Mouse (Mus musculus) gastrocnemius, postnatal 25 days (tissue): ENCODE data around the gene Kcnj11. TPM values are rescaled to one million over a fixed set of nuclear protein-coding genes. Genes with fewer than 3 reads are reported as not detected.

Source experiments
- DNase-seq: peaks from one replicate; pipeline ENCODE4 v3.0.0; 2022
- long read RNA-seq, 2 experiments: library from polyadenylated mRNA; stranded (forward); transcript quantifications; one replicate each; pipeline ENCODE4 v2.0.0; 2021
- total RNA-seq, 2 experiments: library from RNA; stranded (reverse); gene quantifications; 1 replicate in 1 of 2; 2 replicates in 1 of 2; pipeline ENCODE4 v1.2.3; 2021

Gene Kcnj11
- total RNA-seq: 10 to 100 TPM; 74.8 to 77.5 TPM
- long read RNA-seq, experiment 1, transcript Kcnj11-205 (1 exons, 3,142 nt): major isoform, 218 of 225 reads
- long read RNA-seq, experiment 1, partial matches to known transcripts: 1 of 225 reads
- long read RNA-seq, experiment 1, other reads (novel, unspliced or antisense): 3 of 225 reads
- long read RNA-seq, experiment 2, transcript Kcnj11-205 (1 exons, 3,142 nt): major isoform, 169 of 181 reads
- long read RNA-seq, experiment 2, transcript Kcnj11-203 (3 exons, 472 nt): minor isoform, 5 of 181 reads
- long read RNA-seq, experiment 2, partial matches to known transcripts: 2 of 181 reads
- long read RNA-seq, experiment 2, other reads (novel, unspliced or antisense): 1 of 181 reads

- DNase-seq: peak; percentile 89
Measured at GRCm38 (mm10) chr7:46100563-46100962, at the start of gene Kcnj11. Kcnj11 (minus strand) TSS chr7:46100764.

GRCm38 (mm10) chr7:46147417-46147816 lies 46.9 kb upstream of the Kcnj11 start:
- DNase-seq: no peak

- DNase-seq: no peak
Measured at GRCm38 (mm10) chr7:46146675-46147308, 46.2 kb upstream of the Kcnj11 start.

GRCm38 (mm10) chr7:46144061-46144460 lies 43.5 kb upstream of the Kcnj11 start:
- DNase-seq: no peak

GRCm38 (mm10) chr7:46138329-46138930 lies 37.9 kb upstream of the Kcnj11 start:
- no peak for DNase-seq

GRCm38 (mm10) chr7:46133858-46134257 lies 33.3 kb upstream of the Kcnj11 start:
- DNase-seq: no peak

GRCm38 (mm10) chr7:46132229-46132628 lies 31.7 kb upstream of the Kcnj11 start:
- no peak for DNase-seq

GRCm38 (mm10) chr7:46131806-46132205 lies 31.2 kb upstream of the Kcnj11 start:
- no peak for DNase-seq

GRCm38 (mm10) chr7:46131266-46131665 lies 30.7 kb upstream of the Kcnj11 start:
- DNase-seq: no peak

GRCm38 (mm10) chr7:46130723-46131122 lies 30.2 kb upstream of the Kcnj11 start:
- no peak for DNase-seq

- no peak for DNase-seq
Measured at GRCm38 (mm10) chr7:46129463-46130179, 29.1 kb upstream of the Kcnj11 start.

- DNase-seq: no peak
Measured at GRCm38 (mm10) chr7:46128196-46128595, 27.6 kb upstream of the Kcnj11 start.

- no peak for DNase-seq
Measured at GRCm38 (mm10) chr7:46125340-46125739, 24.8 kb upstream of the Kcnj11 start.

- no peak for DNase-seq
Measured at GRCm38 (mm10) chr7:46124460-46124859, 23.9 kb upstream of the Kcnj11 start.

GRCm38 (mm10) chr7:46122964-46123363 lies 22.4 kb upstream of the Kcnj11 start:
- DNase-seq: no peak

- DNase-seq: no peak
Measured at GRCm38 (mm10) chr7:46117035-46117434, 16.5 kb upstream of the Kcnj11 start.

- DNase-seq: peak; percentile 87
Measured at GRCm38 (mm10) chr7:46116118-46116581, 15.6 kb upstream of the Kcnj11 start.

- peak; percentile 41 for DNase-seq
Measured at GRCm38 (mm10) chr7:46113435-46113834, 12.9 kb upstream of the Kcnj11 start.

- no peak for DNase-seq
Measured at GRCm38 (mm10) chr7:46111938-46112337, 11.4 kb upstream of the Kcnj11 start.

GRCm38 (mm10) chr7:46111212-46111817 lies 10.8 kb upstream of the Kcnj11 start:
- DNase-seq: peak; percentile 33

GRCm38 (mm10) chr7:46110079-46110478 lies 9.5 kb upstream of the Kcnj11 start:
- DNase-seq: no peak

- DNase-seq: no peak
Measured at GRCm38 (mm10) chr7:46105484-46105883, 4.9 kb upstream of the Kcnj11 start.
